ENCODE assay signal across 8 mouse cellular contexts in genomic region chr11:30197564-30198090, GRCm38 (mm10).
DNase-seq lines count a peak whose midpoint lies in the region; ATAC-seq and TF ChIP-seq lines count a peak whose summit lies in the region.

No protein-coding gene starts in this region.

- H3K9ac ChIP-seq in midbrain, embryonic 15.5 days = peak overlapping the region; percentile 46
- peak overlapping the region; percentile 68 for H3K9ac ChIP-seq in stomach, postnatal 0 days (ENCODE audit: low read length)

- no peaks in the 10 kb centered on the region for H3K9me3 ChIP-seq in E14TG2a.4 (ENCODE audit: low read length)
- H3K9me3 ChIP-seq in forebrain, embryonic 10.5 days = no peaks in the 10 kb centered on the region
- H3K9me3 ChIP-seq in midbrain, embryonic 15.5 days = no peaks in the 10 kb centered on the region
- H3K9me3 ChIP-seq in stomach, postnatal 0 days (ENCODE audit: control insufficient read depth, low read length) = no peaks in the 10 kb centered on the region

- TF ChIP-seq CTCF in E14TG2a.4 (conservative IDR thresholded peaks at IDR 0.05; ENCODE audit: low read length) = no peak
- no peak for TF ChIP-seq CTCF in stomach, postnatal 0 days (IDR thresholded peaks at IDR 0.05; ENCODE audit: low read depth)

- TF ChIP-seq EP300 in stomach, postnatal 0 days (optimal IDR thresholded peaks at IDR 0.05) = no peak

- DNase-seq in adrenal gland, postnatal 36 days = peak; percentile 72 to 80
- peak; percentile 56 for DNase-seq in forebrain, embryonic 10.5 days (ENCODE audit: extremely low spot score, low spot score)
- peak; percentile 73 for DNase-seq in heart, postnatal 4 days
- DNase-seq in liver = peak; percentile 64
- DNase-seq in stomach, postnatal 0 days (ENCODE audit: low spot score) = peak; percentile 87
- no peak for DNase-seq in frontal cortex, adult 2 months (ENCODE audit: extremely low spot score in 1 of 2, low spot score in 1 of 2)

- peaks cover 2% of the 10 kb centered on the region; the same call in 1 of the 2 replicates for H3K36me3 ChIP-seq in E14TG2a.4 (ENCODE audit: insufficient read depth, low read length)
- peaks cover 5% of the 10 kb centered on the region; the same call in 1 of the 2 replicates for H3K36me3 ChIP-seq in forebrain, embryonic 10.5 days (replicated peaks)
- 0 out of 2 replicates have a peak, but pooled peaks cover 4% of the 10 kb centered on the region for H3K36me3 ChIP-seq in midbrain, embryonic 15.5 days (replicated peaks)
- no peaks in the 10 kb centered on the region for H3K36me3 ChIP-seq in stomach, postnatal 0 days (ENCODE audit: control insufficient read depth, insufficient read depth, low read length)

- H3K4me2 ChIP-seq in midbrain, embryonic 15.5 days = peak overlapping the region; percentile 82
- H3K4me2 ChIP-seq in stomach, postnatal 0 days (replicated peaks; ENCODE audit: low read depth) = peak overlapping the region; percentile 68

- H3K4me3 ChIP-seq in E14TG2a.4 (replicated peaks; ENCODE audit: low read length) = peak overlapping the region; percentile 87
- peak overlapping the region; percentile 65 for H3K4me3 ChIP-seq in forebrain, embryonic 10.5 days
- peak overlapping the region; percentile 51 for H3K4me3 ChIP-seq in midbrain, embryonic 15.5 days
- H3K4me3 ChIP-seq in stomach, postnatal 0 days (ENCODE audit: low read depth, low read length) = peak overlapping the region; percentile 43

- ATAC-seq in midbrain, embryonic 15.5 days (replicated peaks) = peak; percentile 74
- peak; percentile 91 for ATAC-seq in stomach, postnatal 0 days (ENCODE audit: low FRiP score, low TSS enrichment)

- H3K4me1 ChIP-seq in E14TG2a.4 (replicated peaks; ENCODE audit: low read depth, low read length) = peaks cover 43% of the 10 kb centered on the region
- H3K4me1 ChIP-seq in forebrain, embryonic 10.5 days = peaks cover 42% of the 10 kb centered on the region
- peaks cover 21% of the 10 kb centered on the region for H3K4me1 ChIP-seq in midbrain, embryonic 15.5 days
- peaks cover 3% of the 10 kb centered on the region; the same call in 1 of the 2 replicates for H3K4me1 ChIP-seq in stomach, postnatal 0 days (replicated peaks; ENCODE audit: control insufficient read depth, insufficient read depth)

- peak overlapping the region; percentile 89 for H3K27ac ChIP-seq in forebrain, embryonic 10.5 days
- H3K27ac ChIP-seq in midbrain, embryonic 15.5 days = peak overlapping the region; percentile 69; the same call in 1 of the 2 replicates
- H3K27ac ChIP-seq in stomach, postnatal 0 days (replicated peaks) = peak overlapping the region; percentile 94

- no peaks in the 10 kb centered on the region for H3K27me3 ChIP-seq in E14TG2a.4 (ENCODE audit: insufficient read depth, low read length)
- no peaks in the 10 kb centered on the region for H3K27me3 ChIP-seq in forebrain, embryonic 10.5 days (ENCODE audit: poor library complexity, severe bottlenecking)
- H3K27me3 ChIP-seq in midbrain, embryonic 15.5 days (replicated peaks) = no peaks in the 10 kb centered on the region
- no peaks in the 10 kb centered on the region for H3K27me3 ChIP-seq in stomach, postnatal 0 days (ENCODE audit: control insufficient read depth, insufficient read depth, low read length)

- 1% methylated on average over 21 of the region's 21 CpGs for WGBS in forebrain, embryonic 10.5 days
- WGBS in midbrain, embryonic 15.5 days = 4% methylated on average over 21 of the region's 21 CpGs
- WGBS in stomach, postnatal 0 days = 11% methylated on average over 21 of the region's 21 CpGs

Comparison
In these comparisons a context has a peak if more than half of its experiments do, and no peak if none do; other contexts are left out.
1. DNase-seq: peak in adrenal gland, postnatal 36 days (2 of 2), forebrain, embryonic 10.5 days (single experiment), heart, postnatal 4 days (single experiment), liver (single experiment) and stomach, postnatal 0 days (single experiment); none in frontal cortex, adult 2 months (0 of 2).
2. Peak in every context shown above with its lines, with median percentiles within 50 percentile points of each other: H3K4me3 ChIP-seq and H3K27ac ChIP-seq.